29 mouse cellular contexts compared by ENCODE assay signal in the genomic region with DNA sequence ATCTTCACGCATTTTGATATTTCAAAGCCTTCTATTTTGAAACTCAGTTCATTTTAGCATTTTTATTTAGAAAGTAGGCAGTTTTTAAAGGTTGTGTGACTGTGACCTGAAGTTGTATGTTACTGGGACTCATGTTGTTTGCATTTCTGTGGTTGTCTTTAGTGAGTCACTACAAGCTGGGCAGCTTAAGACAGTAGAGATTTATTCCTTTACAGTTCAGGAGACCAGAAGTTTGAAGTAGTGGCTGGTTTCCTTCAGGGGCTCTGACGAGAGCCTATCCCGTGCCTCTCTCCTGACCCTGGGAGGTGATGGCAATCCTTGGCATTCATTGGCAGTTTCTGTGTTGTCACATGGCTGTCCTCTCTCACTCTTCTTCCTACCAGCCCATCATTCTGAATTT.
"Had no signal": no experiment of that assay in that cellular context is flagged by ENCODE, and none has a peak within 500 bp of the region (broad histone marks: within the 10 kb centered on the region; RNA-seq: fewer than 3 reads in every experiment).

No protein-coding gene starts in this region.

- H3K9me3 ChIP-seq: heart, embryonic 10.5 days; heart, embryonic 15.5 days; hindbrain, embryonic 13.5 days; hindbrain, embryonic 15.5 days; limb, embryonic 10.5 days; limb, embryonic 12.5 days; liver, embryonic 13.5 days; liver, embryonic 15.5 days had no signal

- H3K27me3 ChIP-seq: heart, embryonic 13.5 days; heart, embryonic 15.5 days; hindbrain, embryonic 13.5 days; hindbrain, embryonic 15.5 days; kidney, embryonic 15.5 days; limb, embryonic 12.5 days; liver, embryonic 13.5 days; liver, embryonic 15.5 days had no signal

- H3K9ac ChIP-seq: heart, embryonic 13.5 days; heart, embryonic 15.5 days; hindbrain, embryonic 13.5 days; hindbrain, embryonic 15.5 days; kidney, embryonic 15.5 days; limb, embryonic 12.5 days; liver, embryonic 13.5 days; liver, embryonic 15.5 days; liver, postnatal 0 days had no signal

- H3K4me1 ChIP-seq: heart, embryonic 10.5 days; heart, embryonic 13.5 days; heart, embryonic 15.5 days; hindbrain, embryonic 13.5 days; hindbrain, embryonic 15.5 days; kidney, embryonic 15.5 days; limb, embryonic 10.5 days; limb, embryonic 12.5 days; liver, embryonic 13.5 days; liver, embryonic 15.5 days had no signal

- DNase-seq: gastrocnemius, adult 2 months; gastrocnemius, postnatal 10 days; gastrocnemius, postnatal 25 days; heart, adult 18-20 months; heart, postnatal 14 days; heart, postnatal 36 days; kidney, adult 11 months; kidney, adult 2 months; kidney, adult 9 months; kidney, postnatal 10 days; kidney, postnatal 25 days; kidney, postnatal 4 days; liver; liver, embryonic 13.5 days; liver, postnatal 0 days had no signal

- H3K4me3 ChIP-seq: gastrocnemius, adult 2 months; heart, embryonic 10.5 days; heart, embryonic 13.5 days; heart, embryonic 15.5 days; hindbrain, embryonic 13.5 days; hindbrain, embryonic 15.5 days; kidney, embryonic 15.5 days; layer of hippocampus, adult 2 months; left cerebral cortex, adult 2 months; limb, embryonic 10.5 days; limb, embryonic 12.5 days; liver, embryonic 13.5 days; liver, embryonic 15.5 days had no signal

- H3K27ac ChIP-seq: gastrocnemius, adult 2 months; heart, embryonic 10.5 days; heart, embryonic 13.5 days; heart, embryonic 15.5 days; hindbrain, embryonic 13.5 days; hindbrain, embryonic 15.5 days; hindbrain, postnatal 0 days; kidney, embryonic 15.5 days; layer of hippocampus, adult 2 months; left cerebral cortex, adult 2 months; limb, embryonic 10.5 days; limb, embryonic 12.5 days; liver, embryonic 13.5 days; liver, embryonic 15.5 days had no signal

- H3K4me2 ChIP-seq: heart, embryonic 13.5 days; heart, embryonic 15.5 days; hindbrain, embryonic 13.5 days; hindbrain, embryonic 15.5 days; kidney, embryonic 15.5 days; limb, embryonic 12.5 days; liver, embryonic 11.5 days; liver, embryonic 13.5 days; liver, embryonic 15.5 days had no signal

- ATAC-seq: hindbrain, postnatal 0 days; intestine, embryonic 16.5 days; liver, postnatal 0 days had no signal
